Mouse (Mus musculus): Measurements from ENCODE around the gene Ebf1. TPM values are rescaled to one million over a fixed set of nuclear protein-coding genes. Genes with fewer than 3 reads are reported as not detected.

Gene Ebf1
- total RNA-seq, 4 experiments from 2014 or later = 2.8 to 5.3 (median 3.4) TPM

GRCm38 (mm10) chr11:44619131-44619886 is 2.2 kb downstream of the Ebf1 start:
- no peak for DNase-seq (ENCODE audit: low spot score in 2 of 2)

DNA sequence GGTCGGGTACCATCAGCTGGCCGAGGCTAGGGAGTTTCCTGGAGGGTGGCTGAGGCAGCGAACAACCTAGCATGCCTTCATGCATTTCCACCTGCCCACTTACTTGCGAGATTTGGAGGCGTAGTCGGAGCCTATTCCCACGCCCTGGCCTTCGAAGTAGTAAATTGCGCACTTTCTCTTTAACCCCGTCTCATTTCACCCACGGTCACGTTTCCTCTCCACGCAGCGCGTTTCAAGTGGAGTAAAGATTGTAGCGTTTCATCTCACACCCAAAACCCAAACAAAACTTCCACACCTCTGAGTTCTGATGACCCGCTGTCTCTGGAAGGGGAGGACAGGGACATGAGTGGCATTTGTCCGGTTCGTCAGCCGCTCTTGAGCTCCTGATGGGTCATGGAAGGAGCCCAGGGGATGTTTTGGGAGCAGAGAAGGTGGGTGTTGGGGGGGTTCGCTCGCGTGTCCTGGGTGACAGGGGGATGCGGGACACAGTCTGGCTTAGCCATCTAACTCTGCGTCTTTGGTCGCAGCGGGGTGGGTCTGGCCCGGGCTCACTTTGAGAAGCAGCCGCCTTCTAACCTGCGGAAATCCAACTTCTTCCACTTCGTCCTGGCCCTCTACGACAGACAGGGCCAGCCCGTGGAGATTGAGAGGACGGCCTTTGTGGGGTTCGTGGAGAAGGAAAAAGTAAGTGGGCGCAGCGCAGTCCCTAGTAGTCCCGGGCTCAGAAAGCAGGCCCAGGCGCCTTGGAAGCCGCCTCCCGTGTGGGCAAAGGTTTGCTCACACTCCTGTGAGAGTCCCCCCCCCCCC is 3.0 kb downstream of the Ebf1 start:
- no peak for DNase-seq (ENCODE audit: low spot score in 2 of 2)

DNA sequence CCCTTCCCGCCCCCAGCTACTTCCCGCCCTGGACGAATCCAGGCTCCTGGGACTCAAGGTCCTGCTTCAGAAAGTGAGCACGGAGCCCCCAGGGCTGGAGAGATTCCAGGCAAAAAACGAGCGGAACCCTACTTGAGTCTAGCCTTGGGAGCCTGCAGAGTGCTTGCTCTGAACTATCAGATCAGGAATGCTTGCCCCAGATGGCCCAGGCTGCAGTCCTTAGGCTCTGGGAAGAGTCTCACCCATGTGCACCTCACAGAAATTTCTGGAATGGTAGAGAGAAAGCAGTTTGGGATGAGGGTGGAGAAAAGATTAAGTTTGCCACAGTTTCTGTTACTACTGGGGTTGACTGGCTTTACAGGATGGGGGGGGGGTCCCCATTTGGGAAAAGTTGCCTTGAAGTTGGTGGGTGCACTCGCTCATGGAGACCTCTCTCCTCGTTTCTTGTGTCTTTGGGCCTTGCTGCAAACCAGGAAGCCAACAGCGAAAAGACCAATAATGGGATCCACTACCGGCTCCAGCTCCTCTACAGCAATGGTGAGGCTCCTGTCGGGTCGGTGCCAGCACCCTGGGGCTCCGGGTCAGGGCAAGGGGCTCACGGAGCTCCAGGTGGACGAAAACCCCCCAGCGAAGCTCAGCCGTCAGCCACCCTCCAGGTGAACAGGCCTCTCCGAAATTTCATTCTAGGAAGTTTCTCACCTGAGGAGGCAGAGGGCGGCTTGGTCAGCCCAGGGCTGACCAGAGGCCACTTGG is 3.8 kb downstream of the Ebf1 start:
- DNase-seq (ENCODE audit: low spot score in 2 of 2) = no peak

DNA sequence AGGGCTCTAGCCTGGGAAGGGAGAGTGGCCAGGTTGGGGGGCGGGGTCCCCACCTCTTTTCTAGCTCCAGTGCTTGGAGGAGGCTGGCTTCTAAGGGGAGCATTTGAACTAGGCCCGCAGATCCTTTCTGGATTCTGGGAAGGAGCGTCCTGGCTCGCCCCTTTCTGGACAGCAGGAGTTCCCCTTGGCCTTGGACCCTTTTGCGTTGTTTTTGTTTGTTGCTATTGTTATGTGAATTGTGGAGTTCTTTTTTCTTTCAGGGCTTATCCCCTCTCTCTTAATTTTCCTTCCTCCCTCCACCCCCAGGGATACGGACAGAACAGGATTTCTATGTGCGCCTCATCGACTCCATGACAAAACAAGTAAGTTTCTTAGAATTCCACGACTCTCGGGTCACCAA is 4.5 kb downstream of the Ebf1 start:
- DNase-seq (ENCODE audit: low spot score in 2 of 2) = no peak

DNA sequence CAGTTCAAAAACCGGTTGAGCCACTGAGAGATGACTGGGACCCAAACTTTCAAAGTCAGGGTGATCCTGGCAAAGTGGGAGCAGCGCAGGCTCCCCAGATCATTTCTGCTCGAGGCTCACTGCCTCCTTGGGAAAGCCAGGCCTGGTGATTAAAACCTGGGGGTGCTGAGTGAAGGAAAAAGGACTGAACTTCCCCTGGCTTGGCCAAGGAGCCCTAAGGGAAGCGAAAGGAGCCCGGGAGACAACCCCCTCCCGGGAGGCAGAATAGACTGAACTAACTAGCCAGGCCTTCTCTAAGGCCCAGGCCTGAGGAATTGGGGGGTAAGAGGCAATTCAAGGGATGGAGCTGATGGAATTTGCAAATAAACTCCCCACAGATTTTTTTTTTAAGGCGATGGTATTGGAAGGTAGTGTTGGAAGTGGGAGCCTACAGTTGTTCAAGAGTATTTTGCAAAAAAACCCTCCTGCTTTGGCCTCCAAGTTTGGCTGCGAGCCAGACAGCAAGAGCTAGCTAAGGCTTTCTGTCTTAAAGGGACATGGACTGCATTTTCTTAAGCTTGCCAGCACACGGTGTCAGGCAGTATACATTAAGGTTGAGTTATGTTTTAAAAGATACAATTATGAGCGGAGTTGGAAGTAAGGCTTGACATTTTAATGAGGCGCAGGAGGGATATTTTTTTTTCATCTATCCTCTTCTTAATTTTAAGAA is 5.1 kb downstream of the Ebf1 start:
- DNase-seq (ENCODE audit: low spot score in 2 of 2) = no peak

DNA sequence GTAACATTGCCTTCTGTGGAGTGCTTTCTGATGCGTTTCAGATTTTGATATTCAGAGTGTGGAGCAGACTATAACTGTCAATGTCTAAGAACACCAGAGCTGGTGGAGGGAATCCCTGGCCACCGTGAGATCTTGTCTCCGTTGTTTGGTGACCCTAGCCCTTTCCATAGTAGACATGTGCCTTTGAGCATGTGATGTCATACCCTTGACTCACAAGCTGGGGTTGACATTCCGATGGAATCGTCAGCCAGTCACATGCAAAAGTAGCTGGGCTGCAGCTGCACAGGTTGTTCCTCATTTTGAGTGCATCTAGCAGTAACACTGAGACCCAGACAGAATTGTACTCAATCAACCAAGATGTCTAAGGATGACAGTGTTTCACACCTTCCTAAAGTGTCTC is 7.4 kb downstream of the Ebf1 start:
- DNase-seq (ENCODE audit: low spot score in 2 of 2) = no peak

GRCm38 (mm10) chr11:44626065-44626464 is 8.9 kb downstream of the Ebf1 start:
- DNase-seq (ENCODE audit: low spot score in 2 of 2) = peak; percentile 23 to 65

DNA sequence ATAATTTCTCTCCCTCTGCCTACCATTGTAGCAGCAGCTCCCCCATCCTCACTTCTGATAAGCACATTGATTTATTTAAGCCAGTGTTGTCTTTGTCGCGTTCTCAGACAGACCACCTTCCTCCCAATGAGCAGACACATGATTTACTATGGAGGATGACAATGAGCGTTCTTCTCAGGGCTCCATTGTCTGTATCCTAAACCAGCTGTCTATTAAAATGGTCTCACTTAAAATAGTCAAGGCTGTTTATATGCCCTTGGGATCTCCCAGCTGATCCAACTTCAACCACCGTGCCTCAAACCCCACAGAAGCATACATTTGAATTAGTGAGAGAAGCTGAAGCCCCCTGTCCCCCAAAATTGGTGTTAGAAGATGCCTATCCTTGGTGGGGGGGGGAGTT is 11.3 kb downstream of the Ebf1 start:
- DNase-seq (ENCODE audit: low spot score in 2 of 2) = no peak

GRCm38 (mm10) chr11:44632064-44632968 is 15.2 kb downstream of the Ebf1 start:
- no peak for DNase-seq (ENCODE audit: low spot score in 2 of 2)

DNA sequence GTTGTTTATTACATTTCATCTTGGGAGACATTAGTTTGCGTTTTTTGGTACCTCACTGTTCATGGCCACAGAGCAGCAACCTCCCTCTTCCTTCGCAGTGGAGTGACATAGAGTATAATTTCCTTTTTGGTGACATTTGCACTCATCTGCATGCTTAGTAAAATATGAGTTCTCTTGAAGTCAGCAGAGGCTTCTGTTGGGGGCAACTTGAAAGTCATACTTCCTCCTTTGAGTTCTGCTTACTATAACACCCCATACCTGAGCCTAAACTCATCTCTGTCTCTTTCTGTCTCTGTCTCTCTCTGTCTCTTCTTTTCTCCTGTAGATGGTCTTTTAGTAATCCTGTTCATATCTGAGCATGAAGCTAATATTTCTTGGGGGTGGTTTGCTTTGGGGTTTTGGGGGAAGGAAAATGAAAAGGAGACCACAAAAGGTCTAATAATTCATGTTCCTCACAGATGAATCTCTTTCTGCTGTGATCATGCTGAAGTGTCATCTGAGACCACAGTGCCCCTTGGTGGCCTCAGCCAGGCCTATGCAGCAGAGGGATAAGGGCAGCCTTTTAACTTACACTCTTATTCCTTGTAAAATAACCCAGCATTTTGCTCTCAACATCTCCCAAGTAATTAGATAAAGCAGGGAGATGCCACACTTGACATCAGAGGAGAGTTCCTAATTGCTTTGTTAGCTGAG is 16.0 kb downstream of the Ebf1 start:
- no peak for DNase-seq (ENCODE audit: low spot score in 2 of 2)

- DNase-seq (ENCODE audit: low spot score in 2 of 2) = no peak
These were observed 17.6 kb downstream of the Ebf1 start for GRCm38 (mm10) chr11:44634552-44635193.

GRCm38 (mm10) chr11:44636241-44636640 is 19.1 kb downstream of the Ebf1 start:
- DNase-seq (ENCODE audit: low spot score in 2 of 2) = no peak

- DNase-seq (ENCODE audit: low spot score in 2 of 2) = no peak
These were observed 21.2 kb downstream of the Ebf1 start for GRCm38 (mm10) chr11:44638193-44638754.

DNA sequence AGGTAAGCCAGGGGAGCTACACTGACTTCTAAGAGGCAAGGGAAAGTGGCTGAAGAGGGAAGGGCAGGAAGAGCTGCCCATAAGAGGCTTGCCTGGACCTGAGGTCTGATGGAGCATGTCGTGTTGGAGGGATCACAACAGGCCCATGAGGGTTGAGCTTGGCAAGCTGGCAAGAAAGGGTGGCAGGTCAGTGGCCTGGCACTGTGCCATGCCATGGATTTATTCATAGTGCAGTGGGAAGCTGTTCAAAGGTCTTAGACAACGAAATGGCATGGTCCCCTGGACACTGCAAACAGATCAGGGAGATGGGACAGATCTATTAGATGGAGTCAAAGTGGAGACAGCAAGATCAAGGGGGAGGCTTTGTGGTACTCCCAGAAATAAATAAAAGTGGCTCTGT is 24.4 kb downstream of the Ebf1 start:
- no peak for DNase-seq (ENCODE audit: low spot score in 2 of 2)

DNA sequence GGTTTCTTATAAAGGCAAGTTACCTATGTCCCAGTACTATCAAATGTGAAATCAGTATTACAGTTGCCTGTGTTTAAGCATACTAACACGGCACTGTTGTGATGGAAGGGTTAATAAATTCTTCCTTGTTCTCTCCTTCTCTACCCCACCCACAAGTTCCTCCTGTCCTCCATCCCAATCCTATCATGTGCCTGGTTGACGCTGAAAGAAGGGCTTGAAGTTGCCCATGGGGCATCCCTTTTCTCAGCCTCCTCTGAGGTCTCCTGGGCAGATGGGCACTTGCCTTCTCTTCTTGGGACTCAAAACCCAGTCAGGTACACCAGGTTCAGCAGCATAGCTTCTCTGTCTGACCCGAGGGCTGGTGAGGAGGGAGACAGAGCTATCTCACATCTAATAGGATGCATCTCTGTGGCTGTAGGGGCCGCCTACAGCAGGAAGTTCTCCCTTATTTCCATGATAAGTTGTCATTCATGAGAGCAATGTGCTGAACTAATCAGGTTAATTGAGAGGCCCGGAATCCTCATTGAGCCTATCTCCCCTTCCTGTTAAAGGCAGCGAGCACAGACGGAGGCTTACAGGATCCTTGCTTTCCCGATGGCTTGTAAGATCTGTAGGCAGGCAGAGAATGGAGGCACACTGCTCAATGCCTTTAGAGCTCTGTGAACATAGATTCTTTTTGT is 37.4 kb downstream of the Ebf1 start:
- DNase-seq (ENCODE audit: low spot score in 2 of 2) = no peak

- DNase-seq (ENCODE audit: low spot score in 2 of 2) = no peak
These were observed 38.4 kb downstream of the Ebf1 start for GRCm38 (mm10) chr11:44655468-44655867.

DNA sequence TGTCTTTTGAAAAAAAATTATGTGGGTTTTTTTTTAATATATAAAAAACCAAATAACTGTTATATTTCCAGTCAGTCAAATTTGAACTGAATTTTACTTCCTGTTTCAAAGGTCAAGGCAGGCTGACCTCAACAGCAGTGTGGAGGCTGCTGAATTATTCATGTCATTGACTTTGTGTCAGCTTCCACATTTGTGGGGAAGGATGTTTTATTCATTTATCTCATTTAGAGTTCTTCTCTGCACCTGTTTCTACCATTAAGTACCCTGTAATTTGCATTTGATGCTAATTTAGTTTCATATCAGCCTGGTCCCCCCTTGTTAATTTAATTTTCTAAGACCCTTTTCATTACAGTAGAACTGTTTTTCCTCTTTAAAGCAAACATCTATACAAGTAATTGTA is 39.8 kb downstream of the Ebf1 start:
- DNase-seq (ENCODE audit: low spot score in 2 of 2) = no peak

GRCm38 (mm10) chr11:44657833-44658395 is 40.8 kb downstream of the Ebf1 start:
- no peak for DNase-seq (ENCODE audit: low spot score in 2 of 2)
